Mouse (Mus musculus): ENCODE results near the gene Grin2c.

Grin2c gene

DNA sequence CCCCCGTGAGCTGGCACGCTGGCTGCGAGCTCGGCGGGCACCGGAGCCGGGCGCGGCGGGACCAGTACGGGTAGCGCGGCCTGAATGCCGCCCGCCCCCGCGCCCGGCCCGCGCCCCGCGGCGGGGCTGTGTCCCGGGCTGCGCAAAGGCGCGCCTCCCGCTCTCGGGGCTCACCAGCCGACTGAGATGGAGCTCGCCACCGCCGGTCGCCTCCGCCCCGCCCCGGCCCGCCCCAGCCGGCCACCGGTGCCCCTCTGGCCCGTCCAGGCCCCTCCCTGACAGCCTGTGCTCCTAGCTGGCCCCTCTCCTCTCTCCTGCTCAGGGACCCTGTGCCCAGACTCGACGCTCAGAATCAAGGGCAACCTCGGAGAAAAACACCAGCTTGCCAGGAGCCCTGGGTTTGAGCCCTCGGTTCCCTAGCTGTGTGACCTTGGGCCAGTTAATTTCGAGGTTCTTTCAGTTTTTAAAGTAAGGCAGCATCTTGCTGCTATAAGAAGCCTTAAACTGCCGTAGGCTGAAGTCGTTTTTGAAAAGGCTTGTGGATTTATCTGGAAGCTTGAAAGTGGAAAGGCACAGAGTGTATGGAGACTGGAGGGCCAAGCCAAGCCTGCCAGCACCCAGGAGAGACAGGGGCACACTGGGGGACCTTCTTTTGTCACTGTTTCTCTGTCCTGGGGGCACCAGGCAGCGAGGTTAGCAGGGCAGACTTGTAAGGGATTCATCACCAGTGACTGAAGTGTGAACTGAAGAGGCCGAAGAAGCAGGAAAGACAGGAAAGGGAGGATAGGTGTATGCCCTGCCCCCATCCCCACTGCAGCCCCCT, at the start of gene Grin2c:
Grin2c (minus strand) TSS at position 183 of the 823 bp plus-strand sequence.
- peak; percentile 70 for DNase-seq

GRCm38 (mm10) chr11:115314249-115314648, 47.2 kb upstream of the Grin2c start:
- DNase-seq: no peak

DNA sequence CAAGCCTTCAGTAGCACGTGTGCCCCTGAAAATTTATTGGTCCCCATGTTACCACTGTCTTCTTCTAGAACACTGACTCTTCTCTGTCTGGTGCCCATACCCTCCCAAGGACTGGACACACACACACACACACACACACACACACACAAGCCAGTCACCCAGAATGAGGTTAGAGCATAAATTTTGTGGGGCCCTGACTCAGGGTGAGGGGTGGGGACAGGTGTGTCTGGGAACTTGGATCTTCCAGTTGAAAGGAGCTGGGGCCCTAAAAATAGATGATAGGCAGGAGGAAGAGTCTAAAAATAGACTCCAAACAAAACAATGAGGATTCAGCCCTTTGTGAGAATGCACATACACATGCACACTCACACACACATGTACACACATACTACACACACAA, 41.7 kb upstream of the Grin2c start:
- DNase-seq: no peak

DNA sequence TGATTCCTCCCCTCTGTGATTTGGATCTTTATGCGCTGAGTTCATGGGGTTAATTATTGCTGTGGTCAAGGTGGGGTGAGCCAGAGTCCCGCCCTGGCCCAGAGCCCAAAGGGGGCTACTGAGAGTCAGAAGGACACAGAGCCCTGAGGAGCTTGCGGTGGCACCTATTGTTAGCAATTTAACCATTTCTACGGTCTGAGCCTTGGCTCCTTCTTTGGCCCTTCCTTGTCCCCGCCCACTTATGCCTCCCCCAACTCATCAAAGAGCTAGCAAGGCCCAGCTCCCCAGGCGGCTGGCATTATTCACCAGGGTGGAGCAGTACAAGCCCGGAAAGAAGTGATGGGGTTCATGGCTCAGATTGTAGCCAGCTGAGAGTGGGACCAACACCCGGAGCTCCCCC, 39.8 kb upstream of the Grin2c start, which contains the start of gene Otop2:
Otop2 (plus strand) TSS at position 301 of the 400 bp plus-strand sequence.
- DNase-seq: no peak

DNA sequence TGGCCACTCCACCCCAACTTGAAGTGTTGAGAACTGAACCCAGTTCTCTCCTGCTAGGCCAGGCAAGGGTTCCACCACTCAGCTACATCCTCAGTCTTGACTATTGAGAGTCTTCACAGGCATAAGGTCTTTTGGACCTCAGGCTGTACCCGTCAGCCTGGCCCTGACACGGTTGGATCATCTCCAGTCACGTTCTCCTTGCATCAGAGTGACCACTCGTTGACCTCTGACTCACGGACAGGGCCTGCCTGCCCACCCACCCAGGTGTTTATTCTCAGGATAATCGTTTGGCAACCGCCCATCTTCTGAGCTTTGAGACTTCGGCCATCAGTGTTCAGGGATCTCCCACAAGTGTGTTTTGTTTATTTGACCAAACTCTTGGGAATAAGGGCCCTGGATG, 36.1 kb upstream of the Grin2c start:
- DNase-seq: no peak

GRCm38 (mm10) chr11:115301351-115301750, 34.3 kb upstream of the Grin2c start:
- no peak for DNase-seq

- DNase-seq: no peak
Observed at GRCm38 (mm10) chr11:115300745-115301144, 33.7 kb upstream of the Grin2c start.

DNA sequence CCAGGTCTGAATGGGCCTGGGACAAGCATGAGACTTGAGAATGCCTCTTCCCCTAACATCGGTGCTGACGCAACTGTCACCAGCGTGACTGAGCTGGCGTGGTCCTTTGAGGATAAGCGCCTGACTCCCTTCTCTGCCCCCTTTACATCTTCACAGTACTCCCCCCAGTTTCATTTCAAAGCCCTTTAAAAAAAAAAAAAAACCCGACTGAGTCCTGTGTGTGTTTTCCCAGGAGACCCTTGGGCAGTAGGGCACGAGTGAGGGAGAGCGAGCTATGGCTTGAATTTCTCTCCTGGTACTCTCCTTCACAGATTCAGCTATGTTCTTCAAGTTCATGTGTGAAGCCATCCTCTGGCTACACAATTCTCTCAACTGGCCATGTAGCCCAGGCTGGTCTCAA, 31.1 kb upstream of the Grin2c start:
- DNase-seq: no peak

DNA sequence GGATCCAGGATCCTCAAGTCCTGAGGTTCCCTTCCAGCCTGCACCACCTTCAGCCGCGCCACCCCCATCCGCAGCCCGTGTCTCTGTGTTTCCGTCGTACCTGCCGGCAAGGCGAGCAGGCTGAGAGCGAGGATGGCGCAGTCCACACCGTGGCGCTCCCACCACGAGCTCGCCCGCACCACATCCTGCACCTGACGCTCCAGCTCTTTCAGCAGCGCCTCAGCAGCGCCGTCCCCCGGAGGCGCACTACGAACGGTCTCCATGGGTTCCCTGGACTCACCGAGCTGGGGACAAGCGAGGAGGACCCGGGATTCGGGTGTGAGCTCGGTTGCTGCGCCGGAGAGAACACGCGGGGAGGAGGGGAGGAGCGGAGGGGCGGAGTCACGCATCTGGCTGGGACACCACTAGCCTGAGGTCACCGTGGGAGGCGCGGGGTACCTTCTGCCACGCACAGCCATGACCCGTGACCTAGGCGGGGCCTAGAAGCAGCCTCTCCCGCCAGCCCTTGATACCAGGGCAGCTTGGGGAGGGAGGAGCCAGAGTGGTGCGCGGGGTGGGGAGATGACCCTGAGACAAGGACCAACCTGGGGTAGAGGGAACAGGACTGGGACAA, 30.3 kb upstream of the Grin2c start, which contains the start of gene Fads6:
Fads6 (minus strand) TSS at position 450 of the 613 bp plus-strand sequence.
- DNase-seq: peak; percentile 85

- DNase-seq: peak; percentile 71
Observed at GRCm38 (mm10) chr11:115296471-115297210, 29.6 kb upstream of the Grin2c start.

- DNase-seq: peak; percentile 20
Observed at GRCm38 (mm10) chr11:115295939-115296338, 28.9 kb upstream of the Grin2c start.

DNA sequence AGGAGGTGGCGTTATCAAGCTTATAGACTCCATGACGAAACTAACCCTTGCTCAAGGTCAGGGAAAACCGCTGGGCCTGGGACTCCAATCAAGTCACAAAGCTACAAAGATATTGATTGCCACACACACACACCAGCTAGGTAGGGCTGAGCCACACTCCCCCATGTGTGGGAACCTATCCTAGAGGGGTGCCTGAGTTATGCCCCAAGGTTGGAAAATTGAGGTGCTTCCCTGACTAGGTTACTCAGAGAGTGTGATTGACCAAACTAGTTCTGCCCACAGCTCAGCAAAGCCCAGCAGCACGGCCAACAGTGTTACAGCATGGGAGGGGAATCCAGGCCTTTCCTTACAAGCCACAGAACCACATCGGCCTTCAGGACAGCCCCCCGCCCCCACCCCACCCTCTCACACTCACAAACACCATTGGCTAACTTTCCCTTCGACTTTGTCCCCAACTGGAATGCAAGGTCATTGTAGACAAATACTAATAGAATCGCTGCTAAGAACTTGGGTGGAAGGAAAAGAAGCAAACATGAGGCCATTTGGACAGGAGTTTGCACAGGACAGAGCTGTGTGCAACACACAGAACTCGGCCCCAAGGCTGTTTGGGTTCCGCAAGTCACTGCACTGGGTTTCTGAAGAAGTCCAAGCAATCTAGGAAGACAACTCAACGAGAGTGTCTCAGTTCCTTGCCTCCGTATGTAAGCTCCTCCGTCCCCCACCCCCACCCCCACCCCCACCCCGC, 25.8 kb upstream of the Grin2c start:
- DNase-seq: peak; percentile 11

GRCm38 (mm10) chr11:115291503-115291902, 24.5 kb upstream of the Grin2c start:
- peak; percentile 16 for DNase-seq

DNA sequence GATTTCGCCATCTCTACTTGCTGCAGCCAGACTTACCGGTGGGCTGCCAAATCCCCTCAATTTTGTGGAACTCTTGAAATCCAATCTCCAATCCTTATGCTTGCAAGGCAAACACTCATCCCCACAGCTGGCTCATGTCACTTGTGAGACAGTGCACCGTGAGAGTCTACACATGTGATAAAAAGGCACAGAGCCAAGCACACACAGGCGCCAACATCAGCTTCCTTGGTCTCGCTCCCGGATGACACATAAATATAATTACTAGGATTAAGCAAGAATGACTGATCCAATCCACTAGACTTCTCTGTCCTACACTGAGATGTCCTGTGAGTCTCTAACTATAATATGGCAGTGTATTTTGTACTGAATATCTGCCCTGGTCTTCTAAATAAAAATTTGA, 23.9 kb upstream of the Grin2c start:
- DNase-seq: peak; percentile 11

GRCm38 (mm10) chr11:115290314-115290713, 23.3 kb upstream of the Grin2c start:
- no peak for DNase-seq

GRCm38 (mm10) chr11:115289885-115290284, 22.8 kb upstream of the Grin2c start:
- peak; percentile 33 for DNase-seq

DNA sequence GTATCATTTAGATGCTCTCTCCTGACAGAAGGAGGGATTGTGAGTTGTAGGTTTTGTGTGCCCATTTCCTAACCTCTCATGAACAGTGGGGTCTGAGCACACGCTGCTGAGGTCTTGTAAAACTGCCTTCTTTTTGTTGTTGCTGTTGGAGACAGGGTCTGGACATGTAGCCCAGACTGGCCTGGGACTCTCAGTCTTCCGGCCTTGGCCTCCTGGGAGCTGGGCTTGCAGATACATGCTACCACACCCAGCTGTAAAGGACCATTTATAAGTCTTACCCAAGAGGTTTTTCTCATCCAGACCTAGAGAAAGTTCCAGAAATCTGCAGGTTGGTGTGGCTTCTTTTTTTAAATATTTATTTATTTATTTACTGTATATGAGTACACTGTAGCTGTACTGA, 21.3 kb upstream of the Grin2c start:
- no peak for DNase-seq

- DNase-seq: peak; percentile 25
Observed at GRCm38 (mm10) chr11:115287386-115287785, 20.3 kb upstream of the Grin2c start.

DNA sequence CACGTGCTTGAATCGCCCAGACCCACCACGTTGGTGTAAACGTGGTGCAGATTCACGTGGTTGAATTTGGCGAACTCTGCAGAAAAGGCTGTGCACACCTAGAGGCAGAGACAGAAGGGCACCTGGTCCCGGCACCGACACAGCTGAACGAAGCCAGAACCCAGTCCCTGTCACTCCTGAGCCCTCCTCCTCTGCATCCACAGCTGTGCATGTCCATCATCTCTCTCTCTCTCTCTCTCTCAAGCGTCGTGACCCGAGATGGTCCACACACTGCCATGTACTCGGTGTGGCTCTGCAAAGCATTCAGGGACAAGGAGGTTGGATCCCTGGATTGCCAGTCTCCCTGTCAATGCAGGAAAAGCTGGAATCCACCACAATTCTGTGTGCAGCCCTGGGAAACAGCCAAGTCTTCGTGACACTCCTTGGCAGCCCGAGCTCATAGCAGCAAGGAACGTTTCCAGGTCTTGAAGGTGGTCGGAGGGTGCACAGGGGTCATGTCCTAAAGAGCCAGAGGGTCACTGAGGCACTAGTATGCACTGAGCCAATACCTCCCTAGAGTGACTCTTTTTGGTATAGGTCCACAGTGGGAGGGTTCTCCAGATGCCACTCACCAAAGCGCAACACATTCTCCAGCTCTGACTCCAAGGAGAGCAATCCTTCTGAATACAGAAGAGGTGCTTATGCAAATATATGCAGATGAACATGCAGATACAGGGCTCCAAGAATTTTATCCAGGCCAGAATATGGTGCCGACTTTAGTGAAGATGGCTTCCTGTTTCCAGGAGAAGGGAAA, 19.4 kb upstream of the Grin2c start:
- DNase-seq: peak; percentile 16

- no peak for DNase-seq
Observed at GRCm38 (mm10) chr11:115285282-115285681, 18.2 kb upstream of the Grin2c start.

- peak; percentile 15 for DNase-seq
Observed at GRCm38 (mm10) chr11:115283891-115284620, 17.0 kb upstream of the Grin2c start.
